Mouse (Mus musculus) testis, adult 2 months (tissue): Measurements from ENCODE around the gene Ablim2.

Experiments used
- CTCF ChIP-seq: fragments of 200-500 bp; IDR thresholded peaks from 2 replicates; pipeline ENCODE4 v1.5.1; 2012; ENCODE audit warnings: low read depth, mild to moderate bottlenecking, inconsistent platforms, low read length, moderate library complexity; ENCODE audit not compliant: control insufficient read depth, insufficient read depth, insufficient replicate concordance
- POLR2A ChIP-seq: fragments of 200-500 bp; IDR thresholded peaks from 2 replicates; pipeline ENCODE4 v1.6.1; 2012; ENCODE audit warnings: low read depth, mild to moderate bottlenecking, inconsistent platforms, low read length, moderate library complexity; ENCODE audit not compliant: control insufficient read depth

GRCm38 (mm10) chr5:35817266-35817665, 59.6 kb downstream of the Ablim2 start:
- TF ChIP-seq POLR2A, result no peak
- TF ChIP-seq CTCF, result no peak
